Comparison of ENCODE assay signal across 21 mouse cellular contexts in genomic region chr4:46047971-46048370, GRCm38 (mm10). TPM values are rescaled to one million over a fixed set of nuclear protein-coding genes. Genes with fewer than 3 reads are reported as not detected.
DNase-seq lines count a peak whose midpoint lies in the region; ATAC-seq and TF ChIP-seq lines count a peak whose summit lies in the region.
"Had no signal": no experiment of that assay in that cellular context is flagged by ENCODE, and none has a peak within 500 bp of the region (broad histone marks: within the 10 kb centered on the region; RNA-seq: fewer than 3 reads in every experiment).

No protein-coding gene starts in this region.

- peak; percentile 24 for DNase-seq in cerebellum, adult 9-10 months
- no peak for DNase-seq in cerebellum, adult 8-10 months
- no peak for DNase-seq in heart, postnatal 4 days
- DNase-seq in heart, postnatal 0 days (ENCODE audit: low spot score): no peak
- DNase-seq: B cell, adult 2 months; gastrocnemius, postnatal 10 days; heart, adult 2 months; heart, postnatal 36 days; kidney, adult 8-10 months had no signal

- peaks cover 62% of the 10 kb centered on the region for H3K4me1 ChIP-seq in heart, embryonic 13.5 days
- H3K4me1 ChIP-seq in heart, postnatal 0 days (ENCODE audit: control insufficient read depth, insufficient read depth): peaks cover 32% of the 10 kb centered on the region
- H3K4me1 ChIP-seq in heart, embryonic 11.5 days (ENCODE audit: control insufficient read depth, insufficient read depth, low read length): peaks cover 25% of the 10 kb centered on the region
- no peaks in the 10 kb centered on the region for H3K4me1 ChIP-seq in midbrain, embryonic 13.5 days (replicated peaks)
- H3K4me1 ChIP-seq: embryonic facial prominence, embryonic 12.5 days; forebrain, embryonic 15.5 days; hindbrain, embryonic 12.5 days had no signal

- H3K9ac ChIP-seq in heart, embryonic 13.5 days: peak overlapping the region; percentile 62
- no peak overlapping the region for H3K9ac ChIP-seq in heart, postnatal 0 days (replicated peaks; ENCODE audit: low read depth, low read length)
- H3K9ac ChIP-seq in heart, embryonic 11.5 days (ENCODE audit: low read depth, low read length): no peak overlapping the region
- no peak overlapping the region for H3K9ac ChIP-seq in midbrain, embryonic 13.5 days (replicated peaks)
- H3K9ac ChIP-seq: embryonic facial prominence, embryonic 12.5 days; forebrain, embryonic 15.5 days; hindbrain, embryonic 12.5 days had no signal

- ATAC-seq in heart, embryonic 13.5 days (ENCODE audit: extremely low read depth, insufficient number of reproducible peaks, low FRiP score, low TSS enrichment): no peak
- ATAC-seq in heart, postnatal 0 days (ENCODE audit: insufficient read depth, low read depth): no peak
- no peak for ATAC-seq in heart, embryonic 11.5 days (replicated peaks; ENCODE audit: insufficient number of reproducible peaks, low FRiP score, low TSS enrichment)
- ATAC-seq in midbrain, embryonic 13.5 days: no peak
- ATAC-seq: activated CD4-positive, CD25-positive, alpha-beta regulatory T cell, adult 4 months; CD4-positive, CD25-positive, alpha-beta regulatory T cell, adult 4 months; forebrain, embryonic 15.5 days; hindbrain, embryonic 16.5 days; inflammation-experienced regulatory T-cells, adult 6 months; intestine, postnatal 0 days; Patski had no signal

- WGBS in heart, embryonic 13.5 days: 67% methylated on average over 4 of the region's 4 CpGs
- WGBS in heart, postnatal 0 days: 46% methylated on average over 4 of the region's 4 CpGs
- 66% methylated on average over 4 of the region's 4 CpGs for WGBS in heart, embryonic 11.5 days (ENCODE audit: insufficient replicate concordance)
- 79% methylated on average over 4 of the region's 4 CpGs for WGBS in midbrain, embryonic 13.5 days

- no peak overlapping the region for H3K4me2 ChIP-seq in heart, embryonic 13.5 days
- H3K4me2 ChIP-seq in heart, postnatal 0 days (ENCODE audit: low read depth, low read length): no peak overlapping the region
- no peak overlapping the region for H3K4me2 ChIP-seq in heart, embryonic 11.5 days
- no peak overlapping the region for H3K4me2 ChIP-seq in midbrain, embryonic 13.5 days (replicated peaks)
- H3K4me2 ChIP-seq: embryonic facial prominence, embryonic 12.5 days; forebrain, embryonic 15.5 days; hindbrain, embryonic 12.5 days had no signal

- H3K36me3 ChIP-seq in heart, embryonic 13.5 days: peaks cover 65% of the 10 kb centered on the region
- H3K36me3 ChIP-seq in heart, postnatal 0 days (replicated peaks; ENCODE audit: control insufficient read depth, insufficient read depth, low read length): peaks cover 6% of the 10 kb centered on the region
- H3K36me3 ChIP-seq in heart, embryonic 11.5 days (ENCODE audit: control insufficient read depth, insufficient read depth, low read length): peaks cover 4% of the 10 kb centered on the region; the same call in 1 of the 2 replicates
- no peaks in the 10 kb centered on the region for H3K36me3 ChIP-seq in midbrain, embryonic 13.5 days
- H3K36me3 ChIP-seq: embryonic facial prominence, embryonic 12.5 days; forebrain, embryonic 15.5 days; hindbrain, embryonic 12.5 days had no signal

- peaks cover 6% of the 10 kb centered on the region; the same call in 1 of the 2 replicates for H3K9me3 ChIP-seq in heart, embryonic 13.5 days
- no peaks in the 10 kb centered on the region for H3K9me3 ChIP-seq in heart, postnatal 0 days (replicated peaks; ENCODE audit: control insufficient read depth, low read length)
- H3K9me3 ChIP-seq in heart, embryonic 11.5 days (replicated peaks; ENCODE audit: control insufficient read depth, low read length): no peaks in the 10 kb centered on the region
- no peaks in the 10 kb centered on the region for H3K9me3 ChIP-seq in midbrain, embryonic 13.5 days
- H3K9me3 ChIP-seq: embryonic facial prominence, embryonic 12.5 days; hindbrain, embryonic 12.5 days had no signal

- TF ChIP-seq EP300 in heart, postnatal 0 days (IDR thresholded peaks at IDR 0.05; ENCODE audit: low read depth): no peak

- TF ChIP-seq CTCF in heart, postnatal 0 days (IDR thresholded peaks at IDR 0.05; ENCODE audit: low read depth): no peak

- no peaks in the 10 kb centered on the region for H3K27me3 ChIP-seq in heart, embryonic 13.5 days (replicated peaks)
- H3K27me3 ChIP-seq in heart, postnatal 0 days (ENCODE audit: control insufficient read depth, insufficient read depth, low read length): no peaks in the 10 kb centered on the region
- H3K27me3 ChIP-seq in heart, embryonic 11.5 days (ENCODE audit: control insufficient read depth, insufficient read depth, low read length): no peaks in the 10 kb centered on the region
- H3K27me3 ChIP-seq in midbrain, embryonic 13.5 days: no peaks in the 10 kb centered on the region
- H3K27me3 ChIP-seq: embryonic facial prominence, embryonic 12.5 days; forebrain, embryonic 15.5 days; hindbrain, embryonic 12.5 days; Patski had no signal

- peak overlapping the region; percentile 38 for H3K27ac ChIP-seq in heart, embryonic 13.5 days (replicated peaks)
- H3K27ac ChIP-seq in heart, postnatal 0 days (ENCODE audit: low read depth): peak overlapping the region; percentile 22; the same call in 1 of the 2 replicates
- no peak overlapping the region for H3K27ac ChIP-seq in heart, embryonic 11.5 days (ENCODE audit: low read depth, low read length)
- no peak overlapping the region for H3K27ac ChIP-seq in midbrain, embryonic 13.5 days
- H3K27ac ChIP-seq: embryonic facial prominence, embryonic 12.5 days; forebrain, embryonic 15.5 days; heart, adult 2 months; hindbrain, embryonic 12.5 days had no signal

- H3K4me3 ChIP-seq in heart, embryonic 13.5 days: no peak overlapping the region
- H3K4me3 ChIP-seq in heart, postnatal 0 days (ENCODE audit: low read depth, low read length): no peak overlapping the region
- no peak overlapping the region for H3K4me3 ChIP-seq in heart, embryonic 11.5 days (ENCODE audit: low read depth, low read length)
- H3K4me3 ChIP-seq in midbrain, embryonic 13.5 days (replicated peaks): no peak overlapping the region
- H3K4me3 ChIP-seq: embryonic facial prominence, embryonic 12.5 days; forebrain, embryonic 15.5 days; heart, adult 2 months; hindbrain, embryonic 12.5 days had no signal

RNA-seq across cellular contexts. Expression of gene Tmod1, which starts 9.2 kb away (rescaled TPM):
- 171 and 182 TPM in 2 replicates for polyA plus RNA-seq in heart, embryonic 13.5 days (2015; fragmentation: Nextera tagmentation; extraction: Ambion mirVana)
- total RNA-seq in heart, postnatal 4 days (2021): 100 to 1,000 TPM; 278 to 282 TPM
- 127 and 163 TPM in 2 replicates for total RNA-seq in heart, postnatal 0 days (2014; rRNA removed; ENCODE audit: low replicate concordance)
- 220 and 224 TPM in 2 replicates for polyA plus RNA-seq in heart, postnatal 0 days (2015; fragmentation: Nextera tagmentation; extraction: Ambion mirVana)
- polyA plus RNA-seq in heart, embryonic 11.5 days (2014; fragmentation: Nextera tagmentation; extraction: Ambion mirVana): 203 and 215 TPM in 2 replicates
- 0.39 and 0.76 TPM in 2 replicates for polyA plus RNA-seq in midbrain, embryonic 13.5 days (2015; fragmentation: Nextera tagmentation; extraction: Ambion mirVana)

Comparison
In these comparisons a context has a peak if more than half of its experiments do, and no peak if none do; other contexts are left out.
1. H3K27ac ChIP-seq: peak in heart, embryonic 13.5 days (single experiment) and heart, postnatal 0 days (single experiment); none in heart, embryonic 11.5 days (single experiment) and midbrain, embryonic 13.5 days (single experiment).
2. RNA of gene Tmod1, which starts 9.2 kb away (polyA plus RNA-seq): 220 to 224 TPM in heart, postnatal 0 days, 203 to 215 TPM in heart, embryonic 11.5 days and 171 to 182 TPM in heart, embryonic 13.5 days; 0.39 to 0.76 TPM in midbrain, embryonic 13.5 days; every median in the first group is over 10 times any median in the second.